In the genomic region with DNA sequence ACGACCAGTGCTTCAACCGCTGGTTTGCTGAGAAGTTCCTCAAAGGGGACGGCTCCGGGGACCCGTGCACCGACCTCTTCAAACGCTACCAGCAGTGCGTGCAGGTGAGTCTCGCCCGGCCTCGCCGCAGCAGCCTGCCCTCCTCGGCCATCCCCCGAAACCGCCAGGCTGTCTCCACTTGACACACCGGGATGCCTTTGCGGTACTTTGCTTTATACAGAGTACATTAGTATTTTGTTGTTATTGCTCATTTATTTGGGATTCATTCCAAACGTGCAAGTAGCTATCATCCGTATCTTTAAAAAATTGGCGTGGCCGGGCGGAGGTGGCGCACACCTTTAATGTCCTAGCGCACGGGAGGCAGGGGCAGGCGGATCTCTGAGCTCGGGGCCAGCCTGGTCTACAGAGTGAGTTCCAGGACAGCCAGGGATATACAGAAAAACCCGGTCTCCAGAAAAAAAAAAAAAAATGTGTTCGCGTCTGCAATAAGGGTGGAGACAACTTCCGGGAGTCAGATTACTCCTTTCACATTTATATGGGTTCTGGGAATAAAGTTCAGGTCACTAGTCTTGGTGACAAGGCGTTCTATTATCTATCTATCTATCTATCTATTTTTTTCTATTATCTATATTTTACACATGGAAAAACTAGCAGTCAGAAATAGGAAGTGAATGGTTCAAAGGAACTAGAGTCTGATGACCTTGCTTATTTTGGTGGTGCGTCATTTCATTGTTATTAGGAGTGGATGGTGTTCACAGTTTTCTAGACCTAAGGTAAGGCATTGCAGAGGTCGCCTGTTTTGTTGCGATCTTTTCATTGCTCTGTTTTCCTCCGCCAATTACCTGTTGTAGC, we compare ENCODE assay signal across 1 mouse cellular context.
TF ChIP-seq lines count a peak whose summit lies in the region.

No protein-coding gene starts in this region.

TF ChIP-seq in CH12.LX, 34 proteins besides CTCF, POLR2A, EP300 and RAD21:
- no peak for TF ChIP-seq HCFC1 (IDR thresholded peaks at IDR 0.05; ENCODE audit: low read depth, low read length)
- TF ChIP-seq NELFE (IDR thresholded peaks at IDR 0.05; ENCODE audit: low read depth, low read length) = 0 out of 2 replicates have a peak, but pooled peaks have one; percentile 4
